Mouse (Mus musculus) liver, postnatal 0 days (tissue): ENCODE data around the gene Slc51a.

Experiments
- CTCF ChIP-seq: sonication (generic); IDR thresholded peaks from 2 replicates; pipeline ENCODE4 v1.5.1; 2016; ENCODE audit warnings: antibody characterized with exemption, low read depth
- EP300 ChIP-seq: IDR thresholded peaks from 2 replicates; pipeline ENCODE4 v1.6.1; 2016; ENCODE audit warnings: antibody characterized with exemption, low read depth, mild to moderate bottlenecking

DNA sequence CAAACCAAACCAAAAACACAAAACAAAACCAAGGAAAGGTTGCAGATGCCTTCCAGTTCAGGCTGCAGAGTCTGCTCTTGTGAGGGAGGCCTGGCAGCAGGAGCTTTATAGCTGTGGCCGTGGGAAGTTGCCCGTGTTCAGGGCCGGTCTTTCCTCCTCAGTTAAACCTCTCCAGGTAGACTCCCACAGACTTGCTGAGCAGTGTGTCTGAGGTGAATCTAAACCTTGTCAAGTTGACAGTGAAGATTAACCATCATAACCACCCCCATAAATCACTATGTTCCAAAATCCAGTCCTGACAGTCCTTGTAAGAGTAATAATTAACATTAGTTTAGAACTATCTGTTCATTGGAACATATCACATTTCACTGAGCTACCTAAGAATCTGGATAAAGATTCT, 60.2 kb downstream of the Slc51a start:
- TF ChIP-seq CTCF: no peak
- no peak for TF ChIP-seq EP300
